Mouse (Mus musculus): ENCODE data around the gene Chrne. TPM values are rescaled to one million over a fixed set of nuclear protein-coding genes. Genes with fewer than 3 reads are reported as not detected.

The Chrne gene
- polyA plus RNA-seq, 1 experiment from 2014 or later: not detected

DNA sequence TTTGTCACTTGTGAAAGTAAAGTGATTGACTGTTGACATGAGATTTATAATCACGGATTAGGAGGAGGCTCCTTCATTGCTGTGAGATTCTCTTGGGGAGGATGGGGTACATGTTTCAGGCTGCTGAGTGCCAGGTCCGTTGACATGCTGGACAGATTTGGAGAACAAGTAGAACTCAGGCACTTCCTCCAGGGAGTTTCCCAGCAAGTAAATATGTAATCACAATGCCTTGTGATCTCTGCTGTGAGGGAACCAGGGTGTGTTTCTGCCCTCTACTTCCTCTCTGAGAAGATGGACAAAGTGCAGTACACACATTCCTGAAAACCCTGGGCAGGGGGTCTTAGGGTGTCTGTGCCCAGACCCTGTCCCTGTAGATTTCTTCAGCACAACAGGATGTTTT, 23.4 kb downstream of the Chrne start:
- no peak overlapping the region for H3K4me3 ChIP-seq
- no peaks in the 10 kb centered on the region for H3K9me3 ChIP-seq
- H3K4me2 ChIP-seq (replicated peaks): no peak overlapping the region
- no peak overlapping the region for H3K27ac ChIP-seq
- no peak for ATAC-seq (ENCODE audit: insufficient number of reproducible peaks, insufficient read depth, low FRiP score, low TSS enrichment)
- no peaks in the 10 kb centered on the region for H3K27me3 ChIP-seq
- 0 out of 2 replicates have a peak, but pooled peaks cover 3% of the 10 kb centered on the region for H3K4me1 ChIP-seq
- WGBS: 71% methylated on average over 2 of the region's 2 CpGs
- no peak overlapping the region for H3K9ac ChIP-seq
- peaks cover 22% of the 10 kb centered on the region for H3K36me3 ChIP-seq

DNA sequence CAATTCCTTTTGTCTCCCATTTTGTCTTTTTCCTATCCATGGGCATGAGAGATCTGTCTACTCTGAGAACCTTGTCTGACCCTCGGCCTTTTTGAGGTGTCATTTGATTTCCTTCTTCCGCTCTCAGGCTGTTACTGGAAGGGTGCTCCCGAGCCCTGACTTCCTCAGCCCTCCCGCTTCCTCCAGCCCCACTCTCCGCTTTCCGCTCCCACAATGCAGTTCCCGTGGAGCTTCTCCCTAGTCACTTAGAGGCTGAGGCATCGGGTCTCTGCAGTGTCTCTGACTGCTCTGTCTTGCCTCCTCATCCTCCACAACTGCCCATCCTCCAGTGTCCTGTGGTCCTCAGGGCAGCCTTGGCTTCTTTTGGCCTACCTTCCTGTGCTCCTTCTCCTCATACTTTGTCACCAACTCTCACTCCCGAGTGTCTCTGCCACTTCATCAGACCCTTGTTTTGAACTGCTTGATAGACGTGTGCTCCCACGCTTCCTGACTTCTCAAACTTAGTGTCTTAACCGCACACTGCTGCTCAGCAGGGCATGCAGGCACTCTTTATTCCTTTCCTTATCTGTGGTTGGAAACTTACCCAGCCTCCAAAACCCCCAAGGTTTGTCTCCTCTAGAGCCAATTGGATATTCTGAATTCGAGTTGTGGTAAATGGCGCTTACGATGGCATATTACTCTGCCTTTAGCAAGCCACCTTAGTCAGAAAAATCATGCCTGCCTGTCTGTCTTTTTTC, 24.6 kb downstream of the Chrne start:
- 88% methylated on average over 15 of the region's 15 CpGs for WGBS
- no peak overlapping the region for H3K9ac ChIP-seq

DNA sequence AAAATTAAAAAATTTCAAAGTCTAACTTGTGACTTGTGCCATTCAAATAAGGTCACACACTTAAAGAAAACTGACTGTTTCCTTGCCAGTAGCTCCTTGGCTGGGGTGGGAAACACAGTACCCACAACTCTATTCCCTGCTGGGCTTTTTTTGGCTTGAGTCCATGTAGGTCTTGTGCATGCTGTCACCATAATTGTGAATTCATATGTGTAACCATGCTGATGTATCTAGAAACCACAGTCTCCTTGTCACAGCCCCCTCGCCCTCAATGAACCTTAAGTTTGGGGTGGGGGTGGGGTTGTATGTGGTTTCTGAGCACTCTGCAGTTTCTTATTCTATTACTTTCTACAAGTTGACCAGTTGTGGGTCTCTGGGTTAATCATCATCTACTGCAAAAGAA, 27.3 kb downstream of the Chrne start:
- Histone ChIP-seq H3K4me1 (0 out of 2 replicates have a peak, but pooled peaks cover 3% of the 10 kb centered on the region), H3K4me2 (replicated peaks) (no peak overlapping the region), H3K4me3 (no peak overlapping the region), H3K27ac (no peak overlapping the region), H3K27me3 (no peaks in the 10 kb centered on the region), H3K9me3 (no peaks in the 10 kb centered on the region), H3K36me3 (no peaks in the 10 kb centered on the region), H3K9ac (no peak overlapping the region)
- no peak for ATAC-seq (ENCODE audit: insufficient number of reproducible peaks, insufficient read depth, low FRiP score, low TSS enrichment)
- WGBS: 93% methylated on average over 1 of the region's 1 CpGs

More for the DNA sequence above, 24.6 kb downstream of the Chrne start:
- Histone ChIP-seq H3K27ac (no peak overlapping the region), H3K9me3 (no peaks in the 10 kb centered on the region), H3K4me1 (0 out of 2 replicates have a peak, but pooled peaks cover 3% of the 10 kb centered on the region), H3K36me3 (peaks cover 16% of the 10 kb centered on the region), H3K4me2 (replicated peaks) (no peak overlapping the region), H3K27me3 (no peaks in the 10 kb centered on the region), H3K4me3 (no peak overlapping the region)
- no peak for ATAC-seq (ENCODE audit: insufficient number of reproducible peaks, insufficient read depth, low FRiP score, low TSS enrichment)

DNA sequence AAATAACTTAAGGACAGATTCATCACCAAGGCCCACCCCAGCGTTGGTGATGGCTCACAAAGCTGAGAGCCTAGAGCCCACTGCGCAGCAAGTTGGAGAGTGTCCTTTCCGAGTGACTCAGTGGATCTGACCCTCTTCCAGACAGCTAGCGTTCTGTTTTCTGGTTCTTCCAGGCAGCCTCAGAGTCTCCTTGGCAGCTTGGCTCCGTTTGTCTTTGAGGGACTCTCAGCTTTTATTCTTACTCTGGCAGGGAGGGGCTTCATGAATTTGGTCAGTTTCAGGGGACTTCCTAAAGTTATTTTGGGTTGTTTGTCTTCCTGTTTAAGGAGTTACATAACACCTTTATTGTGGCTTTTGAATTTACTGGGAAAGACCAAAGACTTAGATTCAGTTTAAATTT, 32.1 kb downstream of the Chrne start:
- Histone ChIP-seq H3K9ac (no peak overlapping the region), H3K4me3 (no peak overlapping the region)
- WGBS: 77% methylated on average over 5 of the region's 5 CpGs

DNA sequence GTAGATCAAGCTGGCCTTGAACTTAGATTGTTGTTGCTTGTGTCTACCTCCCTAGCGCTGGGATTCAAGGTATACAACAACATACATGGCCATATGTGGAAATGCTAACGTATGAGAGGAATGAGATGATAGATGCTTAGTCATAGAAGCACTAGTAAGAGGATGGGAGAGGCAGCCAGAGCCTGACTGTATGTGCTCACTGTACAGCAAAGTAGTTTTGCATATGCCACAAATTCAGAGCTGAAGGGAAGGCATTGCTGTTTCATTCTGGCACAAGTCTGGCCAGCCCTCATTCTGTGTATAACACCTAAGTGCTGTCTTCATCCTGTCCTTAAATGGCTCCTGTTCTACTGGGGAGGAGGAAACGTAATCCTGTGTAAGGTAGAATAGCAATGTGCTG, 32.8 kb downstream of the Chrne start:
- H3K9me3 ChIP-seq: no peaks in the 10 kb centered on the region
- no peak overlapping the region for H3K4me2 ChIP-seq (replicated peaks)
- H3K4me1 ChIP-seq: peaks cover 45% of the 10 kb centered on the region
- no peak overlapping the region for H3K9ac ChIP-seq
- H3K27me3 ChIP-seq: no peaks in the 10 kb centered on the region
- WGBS: 83% methylated on average over 3 of the region's 3 CpGs
- H3K36me3 ChIP-seq: no peaks in the 10 kb centered on the region
- no peak for ATAC-seq (ENCODE audit: insufficient number of reproducible peaks, insufficient read depth, low FRiP score, low TSS enrichment)
- H3K4me3 ChIP-seq: no peak overlapping the region
- no peak overlapping the region for H3K27ac ChIP-seq

More for the DNA sequence above, 32.1 kb downstream of the Chrne start:
- no peak overlapping the region for H3K4me2 ChIP-seq (replicated peaks)
- no peaks in the 10 kb centered on the region for H3K9me3 ChIP-seq
- H3K36me3 ChIP-seq: no peaks in the 10 kb centered on the region
- no peaks in the 10 kb centered on the region for H3K27me3 ChIP-seq
- no peak for ATAC-seq (ENCODE audit: insufficient number of reproducible peaks, insufficient read depth, low FRiP score, low TSS enrichment)
- peaks cover 43% of the 10 kb centered on the region for H3K4me1 ChIP-seq
- H3K27ac ChIP-seq: no peak overlapping the region

DNA sequence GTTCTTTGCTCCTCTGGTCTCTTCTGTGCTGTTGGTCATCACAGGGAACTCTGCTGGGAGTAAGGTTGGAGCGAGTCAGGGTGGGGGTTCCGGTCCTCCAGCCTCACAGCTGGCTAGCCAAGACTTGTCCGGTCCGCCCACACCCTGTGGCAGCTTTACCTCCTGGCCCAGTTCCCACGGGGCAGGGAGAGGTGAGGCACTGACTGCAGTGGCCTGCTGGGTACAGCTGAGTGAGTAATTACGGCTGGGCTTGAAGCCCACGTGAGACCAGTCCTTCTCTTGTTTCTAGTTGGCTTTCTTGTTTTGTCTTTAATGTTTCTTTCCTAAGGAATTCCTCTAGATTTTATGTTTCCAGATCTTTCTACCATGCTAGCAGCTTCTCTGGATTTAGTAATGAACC, 33.6 kb downstream of the Chrne start:
- Histone ChIP-seq H3K4me1 (peaks cover 51% of the 10 kb centered on the region), H3K27me3 (no peaks in the 10 kb centered on the region), H3K36me3 (no peaks in the 10 kb centered on the region), H3K4me3 (no peak overlapping the region), H3K9ac (no peak overlapping the region), H3K9me3 (no peaks in the 10 kb centered on the region), H3K4me2 (replicated peaks) (no peak overlapping the region), H3K27ac (peak overlapping the region; percentile 72)
- WGBS: 46% methylated on average over 7 of the region's 7 CpGs
- no peak for ATAC-seq (ENCODE audit: insufficient number of reproducible peaks, insufficient read depth, low FRiP score, low TSS enrichment)

DNA sequence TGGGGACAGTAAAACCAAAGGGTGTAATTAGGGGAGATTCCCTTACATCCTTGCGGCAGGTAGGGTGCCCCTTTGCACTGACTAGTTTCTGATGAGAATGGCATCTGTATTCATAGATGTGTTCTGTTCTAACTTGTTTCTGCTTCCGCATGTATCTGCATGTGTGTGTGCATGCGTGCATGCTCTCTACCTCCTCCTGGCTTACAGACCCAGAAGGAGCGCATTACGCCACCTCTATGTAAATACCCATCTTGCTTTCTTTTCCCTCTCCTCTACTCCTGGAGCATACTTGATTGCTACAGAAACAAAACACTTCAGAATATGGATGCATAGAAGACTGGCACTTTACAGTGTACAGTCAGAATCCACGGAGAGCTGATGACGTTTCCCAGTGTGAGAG, 35.2 kb downstream of the Chrne start:
- WGBS: 83% methylated on average over 7 of the region's 7 CpGs
- H3K36me3 ChIP-seq: no peaks in the 10 kb centered on the region
- H3K9ac ChIP-seq: no peak overlapping the region
- H3K4me2 ChIP-seq (replicated peaks): no peak overlapping the region
- ATAC-seq (ENCODE audit: insufficient number of reproducible peaks, insufficient read depth, low FRiP score, low TSS enrichment): no peak; the same call in 1 of the 2 replicates
- no peak overlapping the region for H3K4me3 ChIP-seq
- no peaks in the 10 kb centered on the region for H3K27me3 ChIP-seq
- peak overlapping the region; percentile 77 for H3K27ac ChIP-seq
- peaks cover 67% of the 10 kb centered on the region for H3K4me1 ChIP-seq
- no peaks in the 10 kb centered on the region for H3K9me3 ChIP-seq

DNA sequence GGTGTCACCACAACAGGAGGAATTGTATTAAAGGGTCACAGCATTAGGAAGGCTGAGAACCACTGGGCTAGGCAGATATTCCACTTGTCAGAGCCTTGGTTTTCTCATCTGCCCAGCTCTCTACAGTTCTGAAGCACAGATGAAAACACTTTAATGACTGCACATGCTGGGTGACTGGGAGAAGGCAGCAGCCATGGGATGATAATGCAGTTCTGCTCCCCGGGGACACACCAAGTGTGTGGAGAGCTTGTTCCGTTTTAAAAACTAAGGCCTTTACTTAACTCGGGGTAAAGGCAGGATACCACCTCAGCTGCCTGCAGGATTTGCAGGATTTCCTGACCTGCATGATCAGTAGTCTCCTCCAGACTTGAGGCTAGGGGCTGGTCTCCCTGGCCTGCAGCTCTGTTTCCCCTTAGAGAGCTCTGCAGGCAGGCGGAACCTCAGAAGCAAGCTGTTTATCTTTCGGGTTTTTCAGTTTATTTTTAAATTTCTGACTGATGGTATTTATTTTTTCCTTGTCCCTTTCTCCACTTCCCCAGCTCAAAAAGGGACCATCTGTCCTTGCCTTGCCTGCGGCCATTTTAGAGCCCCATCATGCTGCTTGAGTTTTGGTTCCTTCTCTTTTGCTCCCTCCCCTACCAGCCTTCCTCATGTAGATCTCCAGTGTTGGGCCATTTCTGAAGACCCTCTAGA, 35.8 kb downstream of the Chrne start:
- Histone ChIP-seq H3K4me1 (peaks cover 73% of the 10 kb centered on the region), H3K27ac (peak overlapping the region; percentile 77), H3K9me3 (no peaks in the 10 kb centered on the region), H3K36me3 (no peaks in the 10 kb centered on the region), H3K9ac (no peak overlapping the region), H3K4me2 (replicated peaks) (0 out of 2 replicates have a peak overlapping the region, but pooled peaks have one; percentile 9), H3K4me3 (no peak overlapping the region), H3K27me3 (no peaks in the 10 kb centered on the region)
- WGBS: 44% methylated on average over 6 of the region's 6 CpGs
- ATAC-seq (ENCODE audit: insufficient number of reproducible peaks, insufficient read depth, low FRiP score, low TSS enrichment): no peak

DNA sequence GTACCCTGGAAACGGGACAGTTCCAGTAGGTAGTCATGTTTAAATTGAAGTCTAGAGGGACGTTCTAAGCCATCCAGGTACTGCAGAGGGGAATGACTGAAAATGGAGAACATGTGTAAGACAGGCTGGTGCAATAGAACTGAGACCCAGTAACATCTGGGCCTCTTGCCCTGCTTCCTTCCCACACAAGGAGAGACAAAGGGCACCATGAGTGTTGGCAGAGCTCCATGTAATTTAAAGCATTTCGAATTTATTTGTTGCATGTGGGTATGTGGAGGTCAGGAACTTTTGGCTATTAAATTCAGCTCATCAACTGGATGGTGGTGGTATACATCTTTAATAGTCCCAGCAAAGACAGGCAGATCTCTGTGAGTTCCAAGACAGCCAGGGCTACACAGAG, 36.8 kb downstream of the Chrne start:
- no peak for ATAC-seq (ENCODE audit: insufficient number of reproducible peaks, insufficient read depth, low FRiP score, low TSS enrichment)
- WGBS: 40% methylated on average over 3 of the region's 3 CpGs
- Histone ChIP-seq H3K9me3 (no peaks in the 10 kb centered on the region), H3K27ac (peak overlapping the region; percentile 77; the same call in 1 of the 2 replicates), H3K4me3 (no peak overlapping the region), H3K36me3 (no peaks in the 10 kb centered on the region), H3K27me3 (no peaks in the 10 kb centered on the region), H3K4me2 (replicated peaks) (no peak overlapping the region), H3K4me1 (peaks cover 82% of the 10 kb centered on the region), H3K9ac (no peak overlapping the region)

DNA sequence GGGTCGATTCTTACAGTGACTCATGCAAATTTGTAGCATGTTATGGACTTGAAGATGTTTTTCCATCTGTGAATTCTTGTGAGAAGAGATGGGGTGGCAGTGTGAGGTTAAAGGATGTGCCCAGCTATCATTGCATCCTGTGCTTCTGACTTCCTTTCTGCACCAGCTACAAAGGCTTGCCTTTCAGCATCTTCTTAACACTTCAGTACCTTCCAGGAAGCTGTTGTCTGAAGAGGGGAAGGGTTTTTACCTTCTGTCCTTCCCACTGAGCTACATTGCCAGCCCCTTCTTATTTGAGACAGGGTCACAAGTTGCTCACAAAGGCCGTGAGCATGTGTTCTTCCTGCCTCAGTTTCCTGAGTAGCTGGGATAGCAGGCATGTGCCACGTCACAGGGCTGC, 38.1 kb downstream of the Chrne start:
- ATAC-seq (ENCODE audit: insufficient number of reproducible peaks, insufficient read depth, low FRiP score, low TSS enrichment): no peak
- Histone ChIP-seq H3K4me3 (no peak overlapping the region), H3K27ac (peak overlapping the region; percentile 37; the same call in 1 of the 2 replicates), H3K9ac (no peak overlapping the region), H3K4me1 (peaks cover 82% of the 10 kb centered on the region), H3K36me3 (no peaks in the 10 kb centered on the region), H3K4me2 (replicated peaks) (no peak overlapping the region), H3K27me3 (no peaks in the 10 kb centered on the region), H3K9me3 (no peaks in the 10 kb centered on the region)
- 79% methylated on average over 3 of the region's 3 CpGs for WGBS

DNA sequence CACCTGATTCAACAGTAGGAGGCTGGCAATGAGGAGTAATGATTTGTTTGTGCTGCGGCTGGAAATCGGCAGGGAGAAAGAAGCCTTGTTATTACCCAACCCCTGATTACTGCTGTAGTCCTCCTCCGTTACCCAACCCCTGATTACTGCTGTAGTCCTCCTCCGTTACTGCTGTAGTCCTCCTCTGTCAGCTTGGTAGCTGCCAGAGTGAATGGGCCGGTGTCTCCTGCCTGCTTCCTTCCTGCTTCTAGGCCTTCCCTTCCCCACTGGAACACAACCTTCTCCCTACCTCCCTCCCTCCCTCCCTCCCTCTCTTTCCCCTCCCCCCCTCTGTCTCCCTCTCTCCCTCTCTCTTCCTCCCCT, 38.7 kb downstream of the Chrne start:
- no peak overlapping the region for H3K9ac ChIP-seq
- no peaks in the 10 kb centered on the region for H3K36me3 ChIP-seq
- no peak overlapping the region for H3K4me3 ChIP-seq
- H3K27me3 ChIP-seq: no peaks in the 10 kb centered on the region
- peak overlapping the region; percentile 37; the same call in 1 of the 2 replicates for H3K27ac ChIP-seq
- peaks cover 76% of the 10 kb centered on the region for H3K4me1 ChIP-seq
- 40% methylated on average over 5 of the region's 5 CpGs for WGBS
- H3K9me3 ChIP-seq: no peaks in the 10 kb centered on the region
- no peak for ATAC-seq (ENCODE audit: insufficient number of reproducible peaks, insufficient read depth, low FRiP score, low TSS enrichment)
- 0 out of 2 replicates have a peak overlapping the region, but pooled peaks have one; percentile 7 for H3K4me2 ChIP-seq (replicated peaks)
